Mouse (Mus musculus): Measurements from ENCODE around the gene Slc39a2.
"Not testable (repeated sequence)": the region's sequence is repeated elsewhere in the genome, so short reads cannot be mapped to it uniquely, and the experiment has no call there.

Gene Slc39a2

DNA sequence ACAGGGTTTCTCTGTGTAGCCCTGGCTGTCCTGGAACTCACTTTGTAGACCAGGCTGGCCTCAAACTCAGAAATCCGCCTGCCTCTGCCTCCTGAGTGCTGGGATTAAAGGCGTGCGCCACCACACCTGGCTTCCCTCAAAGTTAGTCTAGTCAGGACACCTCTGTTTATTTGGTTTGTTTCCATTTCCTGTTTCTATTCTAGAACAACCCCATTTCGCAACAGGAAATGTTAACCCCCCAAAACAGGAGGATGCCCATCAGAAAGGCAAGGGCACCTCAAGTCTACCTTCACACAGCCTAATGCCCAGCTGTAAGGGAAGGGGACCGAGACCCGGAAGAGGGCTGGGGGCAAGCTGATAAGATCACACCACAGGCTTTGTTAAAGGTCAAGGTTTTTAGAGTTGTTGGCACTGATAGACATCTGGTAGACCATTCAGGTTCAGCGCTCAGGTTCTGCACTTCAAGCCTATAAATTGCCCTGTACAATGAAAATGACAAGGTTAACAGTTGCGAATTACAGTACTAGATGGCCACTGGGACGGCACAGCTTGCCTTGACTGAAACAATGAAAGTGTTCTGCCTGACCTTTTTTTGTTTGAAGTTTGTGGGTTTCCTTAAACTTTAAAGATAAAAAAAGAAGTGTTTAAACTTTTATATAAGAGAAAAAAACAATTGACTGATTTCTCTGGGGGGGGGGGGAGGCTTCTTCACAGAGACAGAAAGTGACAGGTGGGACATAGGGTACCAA lies at the start of gene Slc39a2:
Slc39a2 (plus strand) TSS at position 699 of the 749 bp plus-strand sequence.
- no peak for DNase-seq (ENCODE audit: low spot score in 2 of 2)

DNA sequence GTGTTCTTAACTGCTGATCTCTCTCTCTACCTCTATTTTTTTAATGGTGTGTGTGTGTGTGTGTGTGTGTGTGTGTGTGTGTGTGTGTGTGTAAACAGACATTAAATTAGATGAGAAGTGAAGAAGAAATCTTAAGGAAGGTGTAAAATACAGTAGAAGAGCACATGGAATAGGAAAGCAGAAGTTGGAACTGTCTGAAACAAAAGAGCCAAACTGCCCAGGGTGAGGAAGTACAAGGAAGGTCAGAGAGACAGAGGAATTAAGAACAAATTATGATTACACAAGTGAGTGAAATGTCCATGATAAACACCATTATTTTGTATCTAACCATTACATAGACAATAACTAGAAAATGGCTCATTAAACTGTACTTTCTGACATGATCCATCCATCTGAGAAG lies 48.8 kb upstream of the Slc39a2 start:
- DNase-seq (ENCODE audit: low spot score in 2 of 2), result no peak

DNA sequence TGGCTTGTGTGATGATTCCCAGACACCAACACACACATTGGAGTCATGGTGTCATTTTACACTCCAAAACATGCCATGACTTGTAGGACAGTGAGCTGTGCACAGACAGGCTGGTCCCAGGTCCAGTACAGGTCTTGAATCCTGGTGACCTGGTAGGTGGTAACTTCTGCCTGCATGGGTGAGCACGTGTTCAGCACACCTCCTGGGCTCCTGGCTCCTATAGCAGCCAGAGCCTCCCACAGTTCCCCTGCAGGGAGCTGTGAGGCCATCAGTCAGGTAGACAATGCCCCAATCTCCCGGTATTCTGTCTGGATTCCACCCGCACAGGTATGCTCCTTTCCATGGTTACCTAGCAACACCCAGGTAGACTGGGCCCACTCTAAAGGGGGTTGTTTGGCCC lies 46.1 kb upstream of the Slc39a2 start:
- no peak for DNase-seq (ENCODE audit: low spot score in 2 of 2)

DNA sequence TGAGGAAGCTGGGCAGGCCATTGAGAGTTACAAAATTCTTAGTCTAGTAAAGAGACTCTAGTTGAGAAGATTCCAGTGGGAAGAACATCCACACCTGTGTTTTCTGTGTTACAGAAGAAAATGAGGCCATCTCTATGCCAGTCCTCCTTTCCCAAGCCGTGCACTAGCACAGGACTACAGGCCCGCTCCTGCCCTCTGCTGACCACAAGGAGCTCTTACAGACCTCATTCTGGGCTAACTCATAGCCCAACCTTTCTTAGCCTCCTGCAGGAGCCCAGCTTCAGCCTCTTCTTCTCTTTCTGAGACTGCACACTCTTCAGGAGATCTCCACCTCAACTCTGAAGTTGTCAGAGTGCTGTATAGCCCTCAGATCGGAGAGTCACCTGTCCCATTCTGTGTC lies 41.7 kb upstream of the Slc39a2 start:
- DNase-seq (ENCODE audit: low spot score in 2 of 2), result not testable (repeated sequence)

DNA sequence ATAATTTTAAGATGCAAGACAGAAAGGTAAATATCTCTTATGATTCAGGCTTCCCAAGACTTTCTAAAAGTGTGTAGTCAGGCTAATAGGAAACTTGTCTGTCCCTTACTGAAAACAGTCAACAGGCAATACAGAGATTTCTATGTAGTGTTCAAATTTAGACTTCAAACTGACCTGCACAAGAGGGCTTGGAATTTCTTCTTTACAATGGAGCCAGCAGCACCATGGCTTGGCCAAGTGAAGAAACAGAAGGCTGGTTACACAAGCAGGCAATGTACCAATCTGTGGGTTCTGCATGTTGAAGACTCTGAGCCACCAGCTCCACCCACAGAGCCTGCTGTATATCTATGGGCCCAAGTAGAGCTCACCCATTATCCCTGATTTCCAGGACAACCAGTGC lies 39.3 kb upstream of the Slc39a2 start, which contains the start of gene Ear6:
Ear6 (plus strand) TSS at position 301 of the 400 bp plus-strand sequence.
- no peak for DNase-seq (ENCODE audit: low spot score in 2 of 2)

DNA sequence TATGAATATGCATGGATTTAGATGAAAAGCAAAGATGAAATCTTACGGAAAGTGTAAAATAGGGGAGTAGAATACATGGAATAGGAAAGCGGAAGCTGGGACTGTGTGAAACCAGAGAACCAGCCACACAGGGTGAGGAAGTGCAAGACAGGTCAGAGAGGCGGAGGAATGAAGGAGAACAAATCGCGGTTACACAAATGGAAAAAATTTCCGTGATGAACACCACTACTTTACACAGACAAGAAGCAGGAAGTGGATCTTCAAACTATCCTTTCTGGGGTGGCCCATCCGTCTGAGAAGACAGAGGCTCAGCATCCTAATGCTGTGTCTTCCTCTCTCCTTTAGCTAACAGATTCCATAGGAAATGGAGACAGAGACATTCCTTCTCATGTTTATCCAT lies 37.4 kb upstream of the Slc39a2 start:
- DNase-seq (ENCODE audit: low spot score in 2 of 2), result not testable (repeated sequence)

DNA sequence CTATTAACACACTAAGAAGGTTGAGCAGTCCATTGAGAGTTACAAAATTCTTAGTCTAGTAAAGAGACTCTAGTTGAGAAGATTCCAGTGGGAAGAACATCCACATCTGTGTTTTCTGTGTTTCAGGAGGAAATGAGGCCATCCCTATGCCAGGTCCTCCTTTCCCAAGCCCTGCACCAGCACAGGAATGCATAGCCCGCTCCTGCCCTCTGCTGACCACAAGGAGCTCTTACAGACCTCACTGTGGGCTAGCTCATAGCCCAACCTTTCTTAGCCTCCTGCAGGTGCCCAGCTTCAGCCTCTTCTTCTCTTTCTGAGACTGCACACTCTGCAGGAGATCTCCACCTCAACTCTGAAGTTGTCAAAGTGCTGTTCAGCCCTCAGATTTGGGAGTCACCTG lies 29.1 kb upstream of the Slc39a2 start:
- not testable (repeated sequence) for DNase-seq (ENCODE audit: low spot score in 2 of 2)

DNA sequence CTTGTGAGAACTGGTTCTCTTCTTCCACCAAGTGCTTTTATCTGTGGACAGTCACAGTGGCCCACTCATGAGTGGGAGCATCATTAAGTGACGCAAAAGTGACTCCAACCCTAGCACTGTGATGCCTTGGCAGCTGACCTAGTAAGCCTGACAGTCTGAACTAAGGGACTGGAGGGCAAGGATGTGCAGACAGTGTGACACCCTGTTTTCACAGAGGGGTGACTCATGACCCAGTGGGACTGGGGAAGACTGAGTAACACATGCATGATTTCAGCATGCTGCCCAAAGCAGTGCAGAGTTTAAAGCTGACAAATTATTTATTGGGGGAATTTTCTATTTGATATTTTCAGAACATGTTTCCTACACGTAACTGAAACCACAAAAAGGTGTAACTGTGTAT lies 21.9 kb upstream of the Slc39a2 start:
- no peak for DNase-seq (ENCODE audit: low spot score in 2 of 2)

DNA sequence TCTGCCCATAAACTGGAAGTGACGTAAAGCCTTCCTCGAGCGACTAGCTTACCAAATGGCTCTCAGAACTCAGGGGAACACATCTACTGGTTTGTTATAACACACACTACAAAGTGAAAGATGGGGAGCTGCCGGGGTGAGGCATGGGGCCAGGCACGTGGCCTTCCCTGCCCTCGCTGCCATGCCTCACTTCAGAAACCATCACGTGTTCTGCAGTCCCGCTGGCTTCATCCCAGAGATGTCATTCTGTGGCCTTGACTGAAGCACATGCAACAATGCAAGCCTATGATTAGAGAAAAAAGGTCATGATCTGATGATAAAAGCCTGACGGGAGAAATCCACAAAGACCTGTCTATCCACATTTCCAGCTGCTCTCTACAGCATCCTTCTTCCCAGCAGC lies 20.9 kb upstream of the Slc39a2 start:
- no peak for DNase-seq (ENCODE audit: low spot score in 2 of 2)

DNA sequence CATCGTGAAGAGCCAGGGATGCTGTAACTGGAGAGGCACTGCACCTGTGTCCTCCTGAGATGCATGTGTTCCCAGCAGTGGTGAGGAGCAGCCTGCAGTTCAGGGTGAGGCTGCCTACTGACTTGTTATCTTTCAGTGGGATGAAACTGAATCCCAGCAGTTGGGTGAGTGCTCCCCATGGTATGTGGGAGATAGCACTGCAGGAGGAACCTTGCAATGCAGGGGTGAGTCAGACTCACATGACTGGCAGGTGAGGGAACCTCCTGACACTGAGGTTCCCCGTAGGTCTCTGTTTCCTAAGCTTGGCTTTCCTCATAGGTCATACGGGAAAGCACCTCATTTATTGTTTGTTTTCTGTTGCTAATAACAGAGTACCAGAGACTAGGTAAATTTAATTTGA lies 15.2 kb upstream of the Slc39a2 start:
- no peak for DNase-seq (ENCODE audit: low spot score in 2 of 2)

DNA sequence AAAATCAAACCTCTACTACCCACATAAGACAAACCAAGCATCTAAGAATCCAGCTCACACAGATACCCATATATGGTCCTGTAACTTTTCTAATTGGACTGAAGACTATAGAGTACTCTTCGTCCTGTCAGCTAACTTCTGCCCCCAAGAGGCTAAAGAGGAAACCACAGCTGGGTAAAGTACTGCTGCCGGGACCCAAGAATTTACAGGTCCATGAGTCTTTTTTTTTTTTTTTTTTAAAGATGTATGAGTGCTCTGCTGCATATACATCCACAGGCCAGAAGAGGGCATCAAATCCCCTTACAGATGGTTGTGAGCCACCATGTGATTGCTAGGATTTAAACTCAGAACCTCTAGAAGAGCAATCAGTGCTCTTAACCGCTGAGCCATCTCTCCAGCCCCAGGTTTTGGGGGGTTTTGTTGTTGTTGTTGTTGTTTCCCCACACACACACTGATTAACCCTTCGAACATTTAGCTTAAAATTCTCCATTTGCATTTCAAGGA lies 9.1 kb upstream of the Slc39a2 start:
- DNase-seq (ENCODE audit: low spot score in 2 of 2), result peak; percentile 54 to 73

DNA sequence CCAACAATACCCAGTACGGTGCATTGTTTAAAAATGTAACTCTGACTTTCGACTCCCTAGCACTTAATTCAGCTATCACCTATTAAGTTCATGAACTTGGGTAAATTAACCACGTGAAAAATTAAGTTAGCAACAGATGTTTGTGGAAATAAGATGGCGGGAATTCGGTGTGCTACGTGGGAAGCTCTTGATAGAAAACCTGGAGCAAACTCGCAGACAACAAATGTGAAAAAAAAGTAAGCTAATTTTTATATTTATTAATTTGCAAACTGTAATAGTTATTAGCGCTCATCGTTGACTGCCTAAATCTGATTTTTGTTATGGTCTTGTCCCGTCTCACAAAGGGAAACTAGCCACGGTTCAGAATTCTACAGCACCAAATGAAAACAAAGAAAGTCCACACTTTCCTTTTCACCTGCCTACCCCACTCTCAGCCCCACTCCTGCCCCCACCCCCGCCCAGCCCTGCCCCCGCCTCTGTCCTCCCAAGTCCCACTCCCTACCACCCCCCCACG lies 8.6 kb upstream of the Slc39a2 start:
- no peak for DNase-seq (ENCODE audit: low spot score in 2 of 2)

DNA sequence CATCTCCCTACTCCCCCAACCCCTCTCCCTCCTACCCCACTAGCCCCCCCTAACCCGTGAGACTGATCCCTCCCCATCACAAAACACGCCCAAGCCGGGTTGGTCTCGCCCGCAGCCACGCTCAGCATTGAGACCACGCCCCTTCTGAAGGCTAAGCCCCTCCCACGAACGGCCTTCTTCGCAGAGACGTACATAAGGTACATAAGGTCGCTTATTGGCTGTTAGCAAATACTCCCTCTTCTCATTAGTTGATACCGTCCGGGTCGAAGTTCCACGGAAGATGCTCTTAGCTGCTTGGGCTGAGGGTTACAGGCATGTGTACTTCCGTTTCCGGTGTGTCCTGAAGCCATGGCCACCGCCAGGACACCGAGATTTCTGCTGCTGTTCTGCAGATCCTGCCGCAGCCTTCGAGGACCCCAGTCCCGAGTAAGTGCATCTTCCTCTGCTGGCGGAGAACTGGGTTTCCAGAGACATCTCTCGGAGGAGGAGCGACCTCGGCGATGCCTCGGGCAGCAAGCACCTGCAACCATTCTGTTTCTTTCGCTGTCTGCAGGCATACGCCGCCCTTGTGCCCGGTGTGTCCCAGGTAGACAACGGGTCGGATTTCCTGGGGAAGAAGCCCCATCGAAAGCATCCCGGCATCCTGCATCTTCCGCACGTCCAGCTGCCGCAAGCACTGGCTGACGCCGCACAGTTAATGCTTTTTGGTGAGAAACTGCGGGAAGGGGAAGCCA lies 7.9 kb upstream of the Slc39a2 start, which contains the start of gene Mettl17:
Mettl17 (plus strand) TSS at position 245 of the 734 bp plus-strand sequence.
- DNase-seq (ENCODE audit: low spot score in 2 of 2), result peak; percentile 94

DNA sequence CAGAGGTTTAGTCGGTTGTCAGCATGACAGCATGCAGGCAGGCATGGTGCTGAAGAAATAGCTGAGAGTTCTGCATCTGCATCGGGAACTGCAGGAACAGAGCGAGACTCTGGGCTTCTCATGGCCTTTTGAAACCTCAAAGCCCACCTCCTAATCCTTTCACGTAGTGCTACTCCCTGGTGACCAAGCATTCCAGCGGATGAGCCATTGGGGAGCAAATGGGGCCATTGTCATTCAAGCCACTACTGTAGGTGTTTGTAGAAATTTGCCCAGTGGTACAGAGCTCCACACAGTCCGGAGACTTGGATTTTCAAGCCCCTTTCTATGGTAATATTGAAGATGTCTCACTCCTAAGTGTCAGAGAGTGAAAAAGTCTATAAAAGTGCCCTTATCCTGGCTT lies 6.6 kb upstream of the Slc39a2 start:
- no peak for DNase-seq (ENCODE audit: low spot score in 2 of 2)

DNA sequence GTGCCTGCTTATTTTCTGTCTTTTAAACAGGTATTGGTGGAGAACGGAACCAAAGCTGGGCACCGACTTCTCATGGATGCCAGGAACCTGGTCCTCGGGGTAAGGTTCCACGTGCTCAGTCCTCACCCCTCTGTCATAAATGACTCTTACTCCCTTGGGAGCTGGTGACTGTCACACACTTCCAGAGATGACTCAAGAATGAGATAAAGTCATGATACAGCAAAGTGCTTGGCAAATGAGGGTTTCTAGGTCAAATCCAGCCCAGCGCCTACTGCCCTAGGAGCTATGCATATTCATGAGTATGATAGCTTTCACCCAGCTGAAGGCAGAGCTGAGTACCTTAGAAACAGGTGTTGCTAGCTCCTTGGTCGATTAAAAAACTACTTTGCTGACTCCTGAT lies 2.9 kb upstream of the Slc39a2 start:
- no peak for DNase-seq (ENCODE audit: low spot score in 2 of 2)

DNA sequence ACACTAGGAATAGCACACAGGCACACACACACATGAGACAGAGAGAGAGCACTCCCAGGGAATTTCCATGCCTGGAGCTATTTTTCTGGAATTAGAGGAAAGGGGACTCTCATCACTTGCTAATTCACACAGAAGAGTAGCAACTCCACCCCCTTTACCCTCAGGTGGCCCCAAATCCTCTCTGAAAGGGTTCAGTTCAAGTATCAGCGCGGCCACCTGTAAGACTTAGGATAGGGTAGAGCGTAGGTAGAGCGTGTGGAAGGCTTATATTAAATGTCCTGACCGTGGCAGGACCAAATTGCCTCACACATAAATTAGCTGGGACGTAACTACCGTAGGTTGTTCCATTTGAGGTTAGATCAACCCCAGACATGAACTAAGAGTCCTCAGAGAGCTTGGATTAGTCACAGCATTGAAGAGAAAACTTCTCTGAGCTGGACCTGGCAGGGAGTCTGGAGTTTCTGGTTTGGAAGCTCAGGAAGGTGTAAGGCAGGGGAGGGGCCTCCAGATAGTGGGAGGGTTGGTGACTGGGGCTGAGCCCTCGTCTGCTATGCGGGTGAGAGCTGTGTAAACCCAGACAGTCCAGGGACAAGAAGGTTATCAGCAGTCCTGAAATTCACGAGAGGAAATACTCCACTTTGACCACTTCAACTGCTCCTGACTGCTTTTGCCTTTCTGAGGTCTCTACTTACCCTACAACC lies 555 bp downstream of the Slc39a2 start:
- no peak for DNase-seq (ENCODE audit: low spot score in 2 of 2)

DNA sequence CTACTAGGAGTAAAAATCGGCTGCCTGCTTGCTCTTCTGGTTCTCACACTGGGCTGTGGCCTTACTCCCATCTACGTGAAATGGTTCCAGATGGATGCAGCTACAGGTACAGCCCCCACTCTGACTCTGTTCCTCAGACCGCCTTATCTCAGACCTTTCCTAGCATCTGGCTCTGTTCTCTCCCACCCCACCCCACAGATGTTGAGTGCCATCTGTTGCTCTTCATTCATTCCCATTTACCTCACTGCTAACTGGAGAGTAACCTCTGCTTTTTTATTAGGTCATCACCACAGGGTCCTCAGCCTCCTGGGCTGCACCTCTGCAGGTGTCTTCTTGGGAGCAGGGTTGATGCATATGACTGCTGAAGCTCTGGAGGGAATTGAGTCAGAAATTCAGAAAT lies 1.1 kb downstream of the Slc39a2 start:
- DNase-seq (ENCODE audit: low spot score in 2 of 2), result no peak

DNA sequence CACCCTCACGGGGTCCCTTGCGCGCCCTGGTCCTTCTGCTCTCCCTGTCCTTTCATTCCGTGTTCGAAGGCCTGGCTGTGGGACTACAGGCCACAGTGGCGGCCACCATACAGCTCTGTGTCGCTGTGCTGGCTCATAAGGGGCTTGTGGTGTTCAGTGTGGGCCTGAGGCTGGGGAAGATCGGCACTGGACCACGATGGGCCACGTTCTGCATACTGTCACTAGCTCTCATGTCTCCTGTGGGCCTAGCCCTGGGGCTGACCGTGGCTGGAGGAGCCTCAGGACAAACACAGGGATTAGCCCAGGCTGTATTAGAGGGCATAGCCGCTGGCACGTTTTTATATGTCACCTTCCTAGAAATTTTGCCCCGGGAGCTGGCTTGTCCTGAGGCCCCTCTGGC lies 2.4 kb downstream of the Slc39a2 start:
- DNase-seq (ENCODE audit: low spot score in 2 of 2), result no peak

DNA sequence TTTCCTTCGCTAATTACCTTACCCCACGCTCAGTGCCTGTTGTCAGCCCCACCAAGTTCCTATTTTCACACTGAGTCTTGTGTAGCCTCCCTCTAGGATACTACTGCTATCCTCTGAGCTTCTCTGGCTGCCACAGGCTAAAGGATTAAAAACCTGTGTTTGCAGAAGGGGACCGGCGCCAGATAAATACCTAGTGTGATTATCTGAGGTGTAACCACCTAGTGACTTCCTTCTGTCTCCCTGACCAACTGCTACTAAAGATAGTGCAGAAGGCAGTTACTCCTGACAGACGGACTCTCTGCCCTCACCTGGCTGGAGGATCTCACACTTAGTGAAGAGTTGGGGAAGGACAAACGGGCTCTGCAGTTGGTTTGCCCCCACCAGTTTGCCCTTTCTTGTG lies 3.3 kb downstream of the Slc39a2 start:
- DNase-seq (ENCODE audit: low spot score in 2 of 2), result no peak

DNA sequence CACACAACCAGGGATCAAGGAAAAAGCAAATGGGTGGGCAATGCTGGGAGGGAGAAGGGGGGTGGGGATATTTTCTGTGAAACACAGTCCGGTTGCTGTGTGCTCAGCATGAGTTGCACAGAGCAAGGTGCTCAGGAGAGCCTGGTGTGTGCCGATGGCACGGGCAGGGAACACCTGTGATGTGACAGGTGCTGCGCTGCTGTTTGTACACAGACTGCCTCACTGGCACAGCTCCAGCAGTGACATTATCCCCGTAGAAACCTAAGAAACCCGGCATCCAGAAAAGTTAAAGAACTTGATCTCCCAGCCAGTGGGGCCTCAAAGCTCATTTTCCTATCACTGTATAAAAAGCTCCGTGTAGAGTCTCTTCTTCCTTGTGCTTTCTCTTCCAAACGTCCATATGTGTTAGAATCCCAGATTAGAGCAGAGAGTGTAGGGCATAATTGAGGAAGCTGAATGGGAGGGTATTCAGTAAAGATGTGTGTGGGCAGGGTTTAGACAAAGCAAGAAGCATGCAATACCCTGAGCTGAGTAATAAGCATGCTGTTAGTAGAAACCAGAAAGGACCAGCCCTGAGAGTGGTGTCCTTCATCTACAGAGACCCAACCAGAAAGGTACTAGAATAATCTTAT lies 4.0 kb downstream of the Slc39a2 start:
- no peak for DNase-seq (ENCODE audit: low spot score in 2 of 2)

DNA sequence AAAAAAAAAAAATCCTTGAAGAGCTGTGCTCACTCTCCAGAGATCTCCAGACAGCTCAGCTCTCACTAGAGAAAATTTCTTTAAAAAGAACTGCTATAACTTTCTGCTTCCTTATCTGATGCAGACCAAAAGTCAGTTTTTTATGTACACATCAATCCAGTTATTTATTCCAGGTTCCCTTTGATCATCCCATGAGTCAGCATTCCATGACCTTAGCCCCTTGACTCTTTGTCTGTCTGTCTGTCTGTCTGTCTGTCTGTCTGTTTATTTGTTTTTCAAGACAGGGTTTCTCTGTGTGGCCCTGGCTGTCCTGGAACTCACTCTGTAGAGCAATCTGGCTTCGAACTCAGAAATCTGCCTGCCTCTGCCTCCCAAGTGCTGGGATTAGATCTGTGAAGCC lies 6.7 kb downstream of the Slc39a2 start:
- DNase-seq (ENCODE audit: low spot score in 2 of 2), result no peak

All from heart, adult 9 months (tissue).